Mouse (Mus musculus) embryonic facial prominence, embryonic 14.5 days (tissue): ENCODE measurements around the gene Cdh18. TPM values are rescaled to one million over a fixed set of nuclear protein-coding genes. Genes with fewer than 3 reads are reported as not detected.

ENCODE experiments used
- ATAC-seq: fragments of 200-750 bp; cut with Nextera tagmentation; 2 replicates; pipeline ENCODE4 v1.8.0; 2017; ENCODE audit warnings: low read depth, moderate number of reproducible peaks, moderate TSS enrichment
- DNase-seq: peaks from one replicate; pipeline ENCODE4 v3.0.0-alpha.2; 2015; ENCODE audit warnings: low spot score
- H3K27ac ChIP-seq: fragments of 300-500 bp; sonication (generic); replicated peaks from 2 replicates; pipeline ENCODE4 v1.5.1; 2014; ENCODE audit warnings: low read depth, mild to moderate bottlenecking, low read length, moderate library complexity
- H3K27me3 ChIP-seq: fragments of 300-500 bp; sonication (generic); replicated peaks from 2 replicates; pipeline ENCODE4 v1.6.1; 2014; ENCODE audit warnings: low read length; ENCODE audit not compliant: control insufficient read depth, insufficient read depth
- H3K36me3 ChIP-seq: fragments of 300-500 bp; sonication (generic); 2 replicates; pipeline ENCODE4 v1.6.1; 2014; ENCODE audit warnings: low read length, mixed read lengths; ENCODE audit not compliant: control insufficient read depth, insufficient read depth
- H3K4me1 ChIP-seq: fragments of 300-500 bp; sonication (generic); 2 replicates; pipeline ENCODE4 v1.6.1; 2014; ENCODE audit warnings: antibody characterized with exemption, low read length; ENCODE audit not compliant: control insufficient read depth, insufficient read depth
- H3K4me2 ChIP-seq: fragments of 300-500 bp; sonication (generic); 2 replicates; pipeline ENCODE4 v1.6.1; 2014; ENCODE audit warnings: low read depth, mild to moderate bottlenecking, low read length, moderate library complexity, mixed read lengths
- H3K4me3 ChIP-seq: fragments of 300-500 bp; sonication (generic); 2 replicates; pipeline ENCODE4 v1.5.1; 2014; ENCODE audit warnings: low read depth, mild to moderate bottlenecking, low read length
- H3K9ac ChIP-seq: fragments of 300-500 bp; sonication (generic); 2 replicates; pipeline ENCODE4 v1.6.1; 2014; ENCODE audit warnings: low read depth, mild to moderate bottlenecking, low read length, moderate library complexity, mixed read lengths
- H3K9me3 ChIP-seq: fragments of 300-500 bp; sonication (generic); 2 replicates; pipeline ENCODE4 v1.6.1; 2016; ENCODE audit warnings: low read length; ENCODE audit not compliant: control insufficient read depth
- WGBS: fragments of 180-500 bp; shearing (Covaris S2); extraction: QIAGEN DNeasy Blood & Tissue Kit; methylation state at CpG from one replicate; pipeline ENCODE4 v1.1.7; 2014; 5-methylcytosine and 5-hydroxymethylcytosine counted together
- polyA plus RNA-seq: library from polyadenylated mRNA; unstranded; fragments of >200 nt; fragmentation: Nextera tagmentation; extraction: Ambion mirVana; gene quantifications from 2 replicates; pipeline ENCODE4 v1.2.1, GENCODE M21; 2014

Cdh18 gene
- polyA plus RNA-seq, 1 experiment from 2014 or later = 1.4 TPM

- DNase-seq = no peak
- Histone ChIP-seq H3K36me3 (no peaks in the 10 kb centered on the region), H3K4me2 (no peak overlapping the region), H3K9ac (no peak overlapping the region), H3K27me3 (no peaks in the 10 kb centered on the region), H3K9me3 (no peaks in the 10 kb centered on the region), H3K27ac (no peak overlapping the region), H3K4me3 (no peak overlapping the region), H3K4me1 (no peaks in the 10 kb centered on the region)
- ATAC-seq = no peak
- WGBS = 74% methylated on average over 5 of the region's 5 CpGs
Observed at GRCm38 (mm10) chr15:22984647-22985046, 435.8 kb downstream of the Cdh18 start.

DNA sequence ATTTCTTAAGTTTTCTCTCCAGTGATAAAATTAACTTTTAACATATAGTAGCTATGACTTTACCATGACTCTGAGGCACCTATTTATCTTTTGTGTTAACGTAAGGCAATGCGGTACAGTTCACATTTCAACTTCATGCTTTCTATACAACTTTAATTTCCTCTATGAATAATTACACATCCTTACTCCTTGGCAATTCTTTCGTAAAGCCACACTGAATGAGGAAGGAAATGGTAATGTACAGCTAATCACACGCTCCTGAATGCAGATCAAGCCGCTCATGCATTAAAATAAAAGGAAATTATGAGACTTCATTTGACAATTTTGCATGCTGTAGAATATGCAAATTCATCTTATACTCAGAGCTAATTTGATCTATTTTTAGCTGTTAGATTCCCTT, 467.9 kb downstream of the Cdh18 start:
- H3K27me3 ChIP-seq = no peaks in the 10 kb centered on the region
- H3K4me2 ChIP-seq = no peak overlapping the region
- H3K9me3 ChIP-seq = no peaks in the 10 kb centered on the region
- no peak overlapping the region for H3K9ac ChIP-seq
- ATAC-seq (no peak), DNase-seq (no peak)
- no peaks in the 10 kb centered on the region for H3K4me1 ChIP-seq
- H3K27ac ChIP-seq = no peak overlapping the region
- no peaks in the 10 kb centered on the region for H3K36me3 ChIP-seq
- WGBS = 88% methylated on average over 5 of the region's 5 CpGs
- H3K4me3 ChIP-seq = no peak overlapping the region

DNA sequence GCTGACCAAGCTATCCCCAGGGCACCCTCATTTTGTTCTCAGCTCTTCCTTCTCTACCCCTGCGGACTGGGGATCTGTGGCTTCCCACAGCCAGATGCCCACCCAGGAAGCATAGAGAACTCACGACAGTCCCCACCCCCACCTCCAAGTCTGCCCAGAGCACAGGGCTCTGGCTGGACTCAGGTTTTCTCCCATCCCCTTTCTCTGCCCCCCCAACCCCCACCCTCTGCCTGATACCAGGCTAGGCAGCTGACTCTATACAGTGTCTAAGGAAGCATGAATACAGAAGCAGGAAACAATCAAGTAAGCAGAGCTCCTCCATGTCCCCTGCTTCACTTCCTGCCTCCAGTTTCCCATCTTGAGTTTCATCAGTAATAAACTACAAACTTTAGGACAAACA, 472.3 kb downstream of the Cdh18 start:
- ATAC-seq (0 out of 2 replicates have a peak, but pooled peaks have one; percentile 22), DNase-seq (peak; percentile 2)
- no peaks in the 10 kb centered on the region for H3K4me1 ChIP-seq
- no peak overlapping the region for H3K9ac ChIP-seq
- H3K27ac ChIP-seq = no peak overlapping the region
- H3K4me2 ChIP-seq = no peak overlapping the region
- H3K4me3 ChIP-seq = no peak overlapping the region
- H3K27me3 ChIP-seq = no peaks in the 10 kb centered on the region
- no peaks in the 10 kb centered on the region for H3K9me3 ChIP-seq
- WGBS = 35% methylated on average over 2 of the region's 2 CpGs
- H3K36me3 ChIP-seq = no peaks in the 10 kb centered on the region

DNA sequence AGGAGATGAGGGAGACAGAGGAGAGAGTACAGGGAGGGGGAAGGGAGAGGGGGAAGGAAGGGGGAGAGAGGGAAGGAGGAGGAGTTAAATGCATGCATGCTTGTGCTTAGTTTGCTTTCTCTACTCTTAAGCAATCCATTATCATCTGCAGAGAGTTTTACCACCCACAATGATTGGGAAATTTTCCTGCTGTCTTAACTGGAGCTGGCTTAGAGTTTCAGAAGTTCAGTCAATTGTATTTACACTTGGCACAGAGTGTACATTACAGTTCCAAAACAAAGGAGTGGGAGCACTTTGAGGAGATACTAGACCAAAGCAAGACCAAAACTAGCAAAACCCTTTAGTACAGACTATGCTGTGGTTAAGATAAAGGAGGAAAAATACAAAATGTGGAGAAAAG, 473.8 kb downstream of the Cdh18 start:
- Histone ChIP-seq H3K9me3 (no peaks in the 10 kb centered on the region), H3K27ac (no peak overlapping the region), H3K9ac (no peak overlapping the region), H3K27me3 (no peaks in the 10 kb centered on the region), H3K4me3 (no peak overlapping the region), H3K4me1 (no peaks in the 10 kb centered on the region), H3K36me3 (no peaks in the 10 kb centered on the region), H3K4me2 (no peak overlapping the region)
- ATAC-seq (no peak), DNase-seq (no peak)

GRCm38 (mm10) chr15:23035551-23036207, 486.9 kb downstream of the Cdh18 start:
- Histone ChIP-seq H3K36me3 (no peaks in the 10 kb centered on the region), H3K9me3 (no peaks in the 10 kb centered on the region), H3K4me3 (peak overlapping the region; percentile 46), H3K4me2 (peak overlapping the region; percentile 78), H3K27me3 (no peaks in the 10 kb centered on the region), H3K9ac (peak overlapping the region; percentile 53), H3K4me1 (no peaks in the 10 kb centered on the region), H3K27ac (0 out of 2 replicates have a peak overlapping the region, but pooled peaks have one; percentile 5)
- peak; percentile 20 for DNase-seq
- 7% methylated on average over 14 of the region's 14 CpGs for WGBS
- ATAC-seq = peak; percentile 62

DNA sequence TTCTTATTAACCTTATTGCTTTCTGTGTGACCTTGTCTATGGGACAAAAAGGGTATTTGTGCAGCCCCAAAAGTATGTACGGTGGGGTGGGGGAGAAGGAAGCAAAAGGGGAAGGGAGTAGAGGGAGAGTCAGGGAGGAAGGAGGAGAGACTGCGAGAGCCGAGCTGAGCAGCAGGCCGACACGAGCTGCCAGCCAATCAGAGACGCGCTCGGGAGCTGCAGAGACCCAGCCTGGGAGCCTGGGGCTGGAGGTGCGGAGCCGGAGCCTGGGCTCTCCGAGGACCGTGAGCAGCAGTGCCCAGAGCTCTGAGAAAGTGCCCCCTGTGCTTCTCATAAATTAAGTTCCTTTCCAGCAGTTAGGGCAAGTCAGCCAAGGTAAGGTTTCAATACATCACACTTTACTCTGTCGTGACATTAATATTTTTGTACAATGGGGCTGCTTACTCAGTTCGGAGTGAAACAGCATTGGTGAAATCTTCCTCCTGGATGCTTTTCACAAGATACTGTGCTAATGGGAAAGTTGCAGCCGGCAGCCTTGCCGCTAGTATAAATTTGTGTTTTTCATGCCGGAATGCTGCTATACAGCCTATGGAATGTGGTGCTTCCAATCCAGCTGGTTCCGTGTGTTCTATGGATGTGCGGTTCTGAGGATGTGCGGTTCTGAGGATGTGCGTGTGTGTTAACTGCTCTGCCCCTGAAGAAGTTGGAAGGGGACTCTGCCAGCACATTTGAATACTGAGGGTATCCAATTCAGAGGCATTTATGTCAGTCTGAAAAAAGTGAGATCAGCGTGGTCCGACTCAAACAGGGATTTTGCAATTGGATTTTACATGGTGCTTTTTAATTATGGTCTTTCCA, 487.6 kb downstream of the Cdh18 start:
- Histone ChIP-seq H3K4me1 (no peaks in the 10 kb centered on the region), H3K27me3 (no peaks in the 10 kb centered on the region), H3K9ac (peak overlapping the region; percentile 53), H3K9me3 (no peaks in the 10 kb centered on the region), H3K27ac (no peak overlapping the region), H3K4me3 (peak overlapping the region; percentile 46), H3K36me3 (no peaks in the 10 kb centered on the region), H3K4me2 (peak overlapping the region; percentile 78)
- DNase-seq (peak; percentile 89), ATAC-seq (peak; percentile 98)
- WGBS = 4% methylated on average over 23 of the region's 23 CpGs

GRCm38 (mm10) chr15:23037561-23037960, 488.7 kb downstream of the Cdh18 start:
- no peak for DNase-seq
- no peaks in the 10 kb centered on the region for H3K9me3 ChIP-seq
- no peak overlapping the region for H3K4me3 ChIP-seq
- no peak for ATAC-seq
- H3K4me2 ChIP-seq = peak overlapping the region; percentile 78; the same call in 1 of the 2 replicates
- H3K36me3 ChIP-seq = no peaks in the 10 kb centered on the region
- H3K9ac ChIP-seq = no peak overlapping the region
- H3K4me1 ChIP-seq = no peaks in the 10 kb centered on the region
- no peaks in the 10 kb centered on the region for H3K27me3 ChIP-seq
- H3K27ac ChIP-seq = no peak overlapping the region

DNA sequence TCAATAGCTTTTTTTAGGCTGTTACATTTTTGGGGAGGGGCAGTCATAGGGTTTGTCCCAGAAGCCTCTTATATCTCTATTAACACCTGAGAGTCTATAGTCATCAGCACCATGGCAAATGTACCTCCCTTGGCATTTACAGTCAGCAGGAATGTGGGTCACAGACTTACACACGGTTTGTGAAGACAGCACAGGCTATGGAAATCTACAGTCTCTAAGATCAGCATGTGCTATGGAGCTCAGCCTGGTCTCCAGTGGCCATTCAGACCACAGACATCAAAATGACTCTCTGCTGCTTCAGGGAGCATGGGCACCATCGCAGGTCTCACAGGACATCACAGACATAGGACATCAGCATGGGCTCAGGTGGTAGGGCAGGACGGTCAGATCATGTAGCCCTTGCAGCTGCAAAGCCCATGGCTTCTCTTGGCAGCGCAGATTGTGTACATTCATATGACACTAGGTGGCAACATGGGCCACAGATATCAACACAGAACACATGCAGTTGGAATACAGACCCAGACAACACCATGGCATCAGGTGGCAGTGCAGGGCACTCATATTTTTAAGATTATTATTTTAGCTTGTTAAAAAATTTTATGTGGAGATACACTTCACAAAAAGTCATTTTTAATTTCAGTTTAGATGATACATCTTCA, 497.4 kb downstream of the Cdh18 start:
- no peaks in the 10 kb centered on the region for H3K27me3 ChIP-seq
- ATAC-seq = no peak
- H3K4me2 ChIP-seq = no peak overlapping the region
- no peak overlapping the region for H3K4me3 ChIP-seq
- peak; percentile 22 for DNase-seq
- no peaks in the 10 kb centered on the region for H3K4me1 ChIP-seq
- no peak overlapping the region; the same call in 1 of the 2 replicates for H3K27ac ChIP-seq
- 73% methylated on average over 4 of the region's 4 CpGs for WGBS
- H3K9ac ChIP-seq = no peak overlapping the region
- H3K9me3 ChIP-seq = no peaks in the 10 kb centered on the region
- no peaks in the 10 kb centered on the region for H3K36me3 ChIP-seq
